Mouse (Mus musculus): ENCODE measurements around the gene Fig4.

- TF ChIP-seq CTCF (conservative IDR thresholded peaks at IDR 0.05; ENCODE audit: low read length) (no peak), NANOG (IDR thresholded peaks at IDR 0.05; ENCODE audit: borderline replicate concordance, low read length) (no peak)
Measured at GRCm38 (mm10) chr10:41204637-41205315, 98.3 kb downstream of the Fig4 start.
